Mouse (Mus musculus) testis, postnatal 14 days (tissue): ENCODE measurements around the gene Gfod2.

Experiments
- DNase-seq: peaks from one replicate; pipeline ENCODE4 v3.0.0; 2021; ENCODE audit warnings: low spot score

The Gfod2 gene

DNA sequence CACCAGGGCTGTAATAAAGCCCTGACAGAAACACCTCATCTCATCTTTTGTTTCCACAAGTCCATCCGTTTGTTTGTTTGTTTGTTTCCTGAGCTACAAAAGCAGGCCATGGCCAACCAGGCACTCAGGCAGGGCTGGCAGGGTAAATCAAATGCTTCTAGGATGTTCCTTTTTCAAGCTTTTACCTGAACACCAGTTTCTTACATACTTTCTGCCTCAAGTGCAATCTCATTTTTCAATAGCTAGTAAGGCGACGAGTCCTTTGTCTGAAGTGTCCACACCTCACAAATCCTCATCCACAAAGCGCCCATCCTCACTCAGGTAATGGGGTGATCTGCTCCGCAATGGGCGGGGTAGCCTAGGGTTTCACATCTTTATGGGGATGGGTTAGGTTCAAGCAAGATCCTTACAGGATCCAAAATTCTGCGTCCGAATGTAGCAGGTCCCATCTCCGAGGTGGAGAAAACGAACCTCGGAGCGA lies 628 bp downstream of the Gfod2 start:
- no peak for DNase-seq

DNA sequence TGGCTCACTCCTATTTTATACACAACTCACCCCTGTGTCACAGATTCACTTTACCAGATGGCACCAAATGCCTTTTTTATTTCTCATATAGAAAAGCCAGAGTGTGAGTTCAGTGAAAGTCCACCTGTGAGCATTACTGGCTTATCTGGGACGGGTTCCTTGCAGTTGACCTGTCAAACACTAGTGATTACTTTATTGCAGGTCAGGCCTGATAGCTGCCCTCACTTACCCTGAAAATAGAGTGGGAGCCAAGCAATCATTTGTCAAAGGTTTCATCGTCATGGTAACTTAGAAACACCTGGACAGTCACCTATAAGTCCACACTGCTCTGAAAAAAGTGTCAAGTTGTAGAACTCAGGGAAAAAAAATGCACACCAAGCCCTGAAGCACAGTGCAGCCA lies 3.8 kb downstream of the Gfod2 start:
- DNase-seq: no peak

DNA sequence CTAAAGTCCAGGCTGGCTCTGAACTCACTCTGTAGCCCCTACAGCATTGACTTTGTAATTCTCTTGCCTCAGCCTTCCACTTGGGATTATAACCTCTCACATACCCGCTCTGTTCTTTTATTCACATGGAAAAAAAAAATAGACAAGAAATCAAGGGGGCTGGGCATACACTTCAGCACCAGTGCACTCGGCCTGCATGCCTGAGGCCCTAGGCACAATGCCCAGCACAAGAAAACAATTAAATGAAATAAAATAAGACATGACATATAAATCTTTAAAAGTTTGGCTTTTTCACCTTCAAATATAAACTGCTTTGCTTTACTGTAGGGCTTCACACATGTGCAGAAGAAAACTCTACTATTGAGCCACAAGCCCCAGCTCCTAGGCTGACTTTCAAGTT lies 4.5 kb downstream of the Gfod2 start:
- no peak for DNase-seq

DNA sequence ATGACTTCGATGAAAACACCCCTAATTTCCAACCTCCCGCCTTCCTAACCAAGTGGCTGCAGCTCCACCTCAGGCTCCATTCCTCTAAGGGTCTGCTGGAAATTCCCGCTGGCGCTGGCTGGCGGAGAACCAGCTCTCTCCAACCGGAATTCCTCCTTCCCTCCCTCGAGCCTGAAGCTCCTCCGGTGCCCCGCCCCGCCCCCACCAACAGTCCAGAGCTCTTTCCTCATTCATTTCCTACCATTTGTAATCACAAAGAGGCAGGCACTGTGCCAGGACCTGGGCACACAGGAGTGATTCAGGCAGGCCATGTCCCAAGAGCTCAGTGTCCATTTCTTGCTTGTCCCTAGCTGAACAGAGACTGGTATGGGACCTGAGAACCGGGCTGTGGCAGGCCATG lies 7.9 kb downstream of the Gfod2 start:
- peak; percentile 60 for DNase-seq

DNA sequence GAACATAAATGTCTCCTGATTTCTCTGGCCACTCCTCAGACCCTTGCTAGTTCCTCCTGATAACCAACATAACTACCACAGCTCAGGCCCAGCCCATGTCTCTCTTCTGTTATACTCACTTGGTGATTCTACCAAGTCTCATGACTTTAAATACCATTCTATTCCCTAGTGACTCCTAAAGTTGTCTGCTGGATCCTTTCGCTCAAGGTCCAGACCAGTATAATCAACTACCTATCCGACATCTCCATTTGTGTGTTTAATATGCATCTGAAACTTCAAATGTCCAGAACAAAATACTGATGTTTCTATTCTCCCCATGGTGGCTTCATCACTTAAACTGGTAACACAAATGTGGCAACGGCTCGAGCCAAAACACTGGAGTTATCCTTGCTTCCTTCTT lies 15.2 kb downstream of the Gfod2 start:
- DNase-seq: no peak

DNA sequence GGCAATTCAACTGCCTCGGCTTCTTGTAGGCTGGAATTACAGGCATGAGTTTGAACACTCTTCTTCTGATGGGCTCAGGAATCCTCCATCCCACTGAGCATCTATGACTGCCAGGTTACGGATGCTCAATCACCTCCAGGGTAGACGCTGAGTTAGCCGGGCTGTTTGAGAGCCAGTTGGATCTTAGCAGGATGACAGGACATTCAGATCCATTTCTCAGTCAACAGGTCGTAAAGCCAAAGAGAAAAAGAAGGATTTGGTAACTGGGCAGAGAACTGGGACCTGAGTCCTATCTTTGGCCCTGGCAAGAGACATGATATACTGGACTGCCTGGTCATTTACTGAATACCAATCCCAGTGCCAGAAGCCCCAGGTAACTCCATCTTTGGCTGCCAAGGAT lies 19.2 kb downstream of the Gfod2 start:
- no peak for DNase-seq

DNA sequence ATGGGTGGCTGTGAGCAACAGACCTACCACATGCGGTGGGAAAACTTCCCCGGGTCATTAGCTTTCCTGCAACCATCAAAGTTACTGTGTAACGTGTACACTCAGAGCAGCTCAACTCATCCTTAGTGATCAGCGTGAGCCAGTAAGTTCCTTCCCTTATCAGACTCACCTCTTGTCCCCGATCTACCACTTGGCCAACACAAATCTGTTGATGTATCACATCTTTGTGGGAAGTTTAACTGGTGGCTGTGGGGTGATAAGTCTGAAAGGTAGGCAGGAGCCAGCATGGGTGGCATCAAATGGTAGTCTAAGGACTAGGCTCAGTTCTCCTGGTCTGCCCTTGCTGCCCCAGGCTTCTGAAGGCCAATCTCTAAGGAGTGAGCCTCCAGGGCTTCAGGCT lies 26.3 kb downstream of the Gfod2 start:
- DNase-seq: no peak

DNA sequence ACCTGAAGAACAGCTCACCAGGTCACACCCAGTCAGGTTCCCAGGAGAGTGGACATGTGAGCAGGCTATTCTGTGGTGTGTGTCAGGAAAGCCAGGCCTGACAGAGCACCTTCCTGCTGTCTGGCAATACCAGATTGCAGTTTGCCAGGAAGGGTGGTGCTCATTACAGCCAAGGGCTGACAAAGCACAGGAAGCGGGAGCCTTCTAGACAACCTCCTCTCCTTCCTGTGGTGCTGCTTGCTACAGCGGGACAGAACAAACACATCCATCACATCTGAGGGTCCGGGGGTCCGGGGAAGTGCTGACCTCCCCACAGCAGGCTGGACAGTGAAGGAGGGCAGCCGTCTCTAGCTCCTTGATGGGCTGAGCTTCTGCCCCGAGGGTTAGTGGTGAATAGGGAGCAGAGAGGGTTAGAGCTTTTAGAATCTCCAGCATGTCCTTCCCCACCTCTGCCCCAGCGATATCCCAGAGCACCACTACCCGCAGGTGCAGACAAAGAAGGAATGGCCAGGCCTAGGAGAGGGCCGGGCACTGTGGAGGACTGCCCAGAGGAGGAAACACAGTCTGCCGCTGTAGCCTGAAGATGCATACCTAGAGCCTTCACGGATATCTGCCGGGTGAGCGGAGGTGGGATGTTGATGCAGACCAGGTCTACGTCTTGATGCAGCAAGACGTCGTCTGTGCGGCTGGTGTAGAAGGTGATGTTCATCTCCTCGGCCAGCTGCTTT lies 30.9 kb downstream of the Gfod2 start:
- DNase-seq: no peak

DNA sequence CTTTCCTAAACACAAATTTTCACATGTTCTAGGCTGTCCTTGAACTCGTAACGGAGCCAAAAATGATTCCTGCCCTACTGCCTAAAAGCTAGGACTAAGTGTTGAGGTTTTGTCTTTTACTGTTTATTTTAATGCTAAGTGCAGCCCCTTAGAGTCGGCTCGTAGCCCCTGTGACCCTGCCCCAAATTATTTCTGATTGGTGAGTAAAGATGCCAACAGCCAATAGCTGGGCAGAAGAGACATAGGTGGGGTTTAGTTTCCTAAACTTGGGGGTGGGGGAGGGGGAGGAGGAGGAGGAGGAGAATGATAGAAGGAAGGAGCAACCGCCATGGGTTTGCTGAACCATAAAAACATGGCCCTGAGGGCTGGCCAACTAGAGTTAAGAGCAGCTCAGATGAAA lies 32.7 kb downstream of the Gfod2 start:
- no peak for DNase-seq

DNA sequence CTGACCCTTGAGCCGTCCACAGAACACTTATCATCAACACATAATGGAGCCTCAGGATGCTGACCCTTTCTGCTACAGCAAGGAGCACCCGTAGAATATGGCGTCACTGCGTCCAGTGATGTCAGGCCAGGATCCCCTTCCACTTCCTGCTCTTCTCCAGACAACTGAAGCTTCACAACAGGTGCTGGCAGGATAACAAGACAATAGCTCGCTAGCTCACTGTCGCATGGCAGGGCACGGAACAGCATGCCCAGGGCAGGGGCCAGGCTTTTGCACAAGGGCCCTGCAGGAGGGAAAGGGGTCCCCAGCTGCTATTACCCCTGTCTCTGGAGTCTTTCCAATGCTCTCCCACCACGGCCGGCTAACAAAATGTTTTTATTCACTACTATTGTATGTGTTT lies 35.6 kb downstream of the Gfod2 start:
- no peak for DNase-seq

DNA sequence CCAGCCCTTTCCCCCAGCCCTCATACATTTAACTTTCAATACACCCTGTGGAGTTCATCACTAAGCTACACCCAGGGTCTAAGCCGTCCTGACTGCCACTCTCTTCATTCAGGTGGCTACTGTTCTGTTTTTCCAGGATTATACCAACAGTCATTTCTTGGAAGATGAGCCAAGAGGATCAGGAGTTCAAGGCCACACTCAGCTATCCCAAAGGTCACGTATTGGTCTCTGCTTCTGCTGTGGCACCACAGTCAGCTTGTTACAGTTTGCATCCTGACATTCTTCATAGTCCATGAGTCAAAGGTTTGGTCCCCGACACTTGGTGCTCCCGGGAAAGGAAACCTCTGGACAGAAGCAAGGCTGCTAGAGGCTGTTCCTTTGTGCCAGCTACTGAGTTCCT lies 38.8 kb downstream of the Gfod2 start:
- DNase-seq: no peak

DNA sequence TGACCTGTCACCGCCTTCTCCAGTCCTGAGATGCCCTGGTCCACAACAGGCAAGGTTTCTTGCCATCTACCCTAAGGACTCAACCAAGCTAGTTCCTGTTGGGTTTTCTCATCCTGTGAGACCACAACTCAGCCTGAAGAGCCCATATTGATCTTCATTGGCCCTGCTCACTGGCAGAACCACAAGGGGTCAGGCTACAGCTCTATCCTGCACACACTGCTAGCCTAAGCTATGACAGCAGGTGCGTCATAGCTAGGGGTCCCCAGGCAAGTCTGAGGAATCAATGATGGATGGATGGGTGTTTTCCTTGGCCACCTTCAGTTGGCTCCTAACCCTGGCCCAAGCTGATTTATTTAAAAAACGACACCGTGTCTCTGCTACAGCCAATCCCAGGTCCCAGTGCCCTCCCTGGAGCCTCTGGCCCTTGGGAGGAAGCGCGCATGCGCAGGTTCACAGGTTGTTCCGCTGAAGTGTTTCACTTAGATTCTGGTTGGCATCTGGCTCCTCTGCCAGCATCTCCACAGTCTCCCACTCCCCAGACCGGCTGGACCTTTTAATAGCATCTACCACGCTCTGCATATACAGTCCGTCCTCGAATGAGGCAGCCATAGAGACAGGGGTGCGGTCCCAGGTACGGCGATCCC lies 42.0 kb downstream of the Gfod2 start:
- DNase-seq: no peak

DNA sequence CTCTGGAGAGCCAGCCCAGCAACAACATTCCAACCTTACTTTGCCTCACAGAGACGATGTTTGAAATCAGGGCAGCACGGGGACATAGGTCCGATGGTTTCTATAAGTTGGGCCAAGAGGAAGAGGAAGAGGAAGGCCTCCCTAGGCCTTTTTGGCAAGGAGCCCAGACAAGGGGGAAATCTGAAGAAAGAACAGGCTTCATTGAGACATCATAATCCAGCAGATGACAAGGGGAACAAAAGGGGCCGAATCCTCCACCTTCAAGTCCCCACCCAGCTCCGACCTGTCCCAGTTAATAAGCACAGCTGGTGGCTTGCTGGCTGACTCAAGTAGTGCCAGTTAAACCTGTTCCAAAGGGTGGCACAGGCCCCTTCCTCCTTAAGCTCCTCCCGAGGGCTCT lies 43.4 kb downstream of the Gfod2 start:
- DNase-seq: no peak

DNA sequence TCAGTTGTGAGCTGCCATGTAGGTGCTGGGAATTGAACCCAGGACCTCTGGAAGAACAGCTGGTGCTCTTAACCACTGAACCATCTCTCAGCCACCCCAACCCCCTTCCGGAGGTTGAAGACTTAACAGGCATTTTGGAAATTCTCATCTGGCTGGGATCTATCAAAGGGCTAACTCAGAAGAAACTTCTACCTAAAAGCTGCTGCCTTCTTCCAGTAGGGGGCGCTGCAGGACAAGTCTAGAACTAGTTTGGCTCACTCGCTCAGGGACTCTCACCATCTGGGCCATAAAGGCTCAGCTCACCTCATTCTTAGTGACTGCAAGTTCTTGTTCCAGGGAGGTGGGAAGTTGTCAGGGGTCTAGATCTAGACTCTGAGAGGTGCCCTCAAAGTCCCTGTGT lies 44.3 kb downstream of the Gfod2 start:
- DNase-seq: peak; percentile 81

DNA sequence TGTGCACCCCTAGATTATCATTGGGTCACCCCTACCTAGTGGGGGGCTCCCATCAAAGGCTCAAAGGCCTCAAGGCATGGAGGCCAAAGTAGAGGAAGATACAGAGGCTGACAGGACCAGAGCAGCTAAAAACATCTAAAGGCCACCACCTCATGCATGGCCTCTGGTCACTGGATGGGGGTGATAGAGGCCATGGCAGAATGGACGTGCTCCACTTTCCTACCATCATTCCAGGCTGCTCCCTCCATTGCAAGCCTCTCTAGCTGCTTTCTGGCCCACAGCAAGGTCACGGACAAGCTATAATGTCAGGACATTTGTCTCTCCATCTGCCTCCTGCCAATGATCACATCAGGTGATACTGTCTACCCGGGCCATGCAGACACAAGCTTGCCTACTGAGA lies 46.2 kb downstream of the Gfod2 start:
- DNase-seq: no peak

DNA sequence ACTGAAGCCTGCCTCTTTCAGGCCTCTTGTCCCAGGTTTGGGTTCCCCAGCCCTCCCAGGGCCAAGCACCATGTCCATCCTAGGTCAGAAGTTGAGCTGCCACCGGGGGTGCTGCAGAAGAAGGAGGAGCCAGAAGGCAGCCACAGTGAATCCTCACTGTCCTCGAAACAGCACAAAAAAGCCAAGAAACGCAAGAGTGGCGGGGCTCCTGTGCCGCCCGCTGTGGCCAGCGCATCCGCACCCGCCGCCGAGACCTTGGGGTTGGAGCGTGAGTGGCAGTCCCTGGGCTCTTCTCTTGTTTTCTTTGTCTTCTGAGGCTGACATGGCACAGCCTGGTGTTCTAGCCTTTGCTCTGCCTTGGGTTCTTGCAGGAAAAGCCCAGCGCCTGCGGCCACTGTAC lies 49.1 kb downstream of the Gfod2 start:
- DNase-seq: no peak

DNA sequence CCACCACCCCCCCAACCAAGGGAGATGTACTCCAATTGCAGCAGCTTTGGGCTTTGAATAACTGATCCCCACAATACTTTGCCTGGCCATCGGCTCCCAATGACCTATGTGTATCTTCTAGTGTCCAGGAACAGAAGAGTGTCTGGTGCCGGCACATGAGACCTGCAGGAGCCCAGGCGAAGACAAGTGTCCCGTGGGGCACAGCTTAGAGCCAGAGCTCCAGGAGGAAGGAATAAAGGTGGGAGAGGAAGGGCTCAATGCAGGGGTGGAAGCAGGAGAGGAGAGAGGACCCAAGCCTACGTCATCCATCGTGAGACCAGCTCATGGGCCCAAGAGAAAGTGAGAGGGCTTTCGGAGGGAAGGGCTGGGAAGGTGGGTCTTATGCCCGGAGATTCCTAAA lies 49.8 kb downstream of the Gfod2 start:
- no peak for DNase-seq

DNA sequence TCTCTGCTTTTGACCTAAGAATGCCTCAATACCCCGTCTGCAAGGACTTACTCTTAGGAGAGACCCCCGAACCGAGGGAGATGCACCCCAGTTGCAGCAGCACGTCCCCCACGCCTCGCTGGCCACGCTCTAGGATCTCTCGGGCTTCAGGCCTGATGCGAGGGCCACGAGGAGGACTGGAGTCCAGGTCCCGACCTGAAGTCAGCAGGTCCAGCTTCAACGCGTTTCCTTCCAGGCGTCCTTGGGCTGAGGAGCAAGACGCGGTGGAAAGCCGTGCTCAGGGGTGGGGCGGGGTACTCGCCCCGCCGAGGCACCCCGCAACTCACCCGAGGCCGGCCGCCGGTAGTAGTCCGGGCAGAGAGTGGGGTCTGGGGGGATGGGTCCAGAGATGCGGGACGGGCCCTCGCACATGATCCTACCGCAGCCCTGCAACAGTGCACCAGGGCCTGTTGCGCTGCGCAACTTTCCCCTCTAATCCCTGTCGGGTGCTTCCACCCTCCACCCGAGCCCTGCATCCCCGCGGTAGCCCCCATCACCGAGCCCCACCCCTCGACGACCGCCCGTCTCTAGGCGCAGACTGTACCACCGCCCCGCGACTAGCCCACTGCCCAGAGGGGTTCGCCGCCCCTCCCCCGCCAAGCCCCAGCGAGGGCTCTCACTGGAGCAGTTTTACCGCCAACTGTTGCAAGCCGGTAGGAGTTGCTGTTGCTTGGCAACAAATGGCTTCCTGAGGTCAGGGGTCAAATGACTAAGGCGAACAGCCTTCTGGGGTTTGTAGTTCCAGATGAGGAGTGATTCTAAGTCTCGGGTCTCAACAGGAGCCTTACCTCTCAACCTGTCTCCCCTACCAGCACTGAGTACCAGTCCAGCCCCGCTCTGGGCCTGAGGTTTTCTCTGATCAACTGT lies 50.7 kb downstream of the Gfod2 start, which contains the start of the genes 4933405L10Rik and Enkd1:
TSS of gene 4933405L10Rik (plus strand) at position 158 of the 906 bp plus-strand sequence.
TSS of gene Enkd1 (minus strand) at position 713 of the 906 bp plus-strand sequence.
- peak; percentile 90 for DNase-seq

DNA sequence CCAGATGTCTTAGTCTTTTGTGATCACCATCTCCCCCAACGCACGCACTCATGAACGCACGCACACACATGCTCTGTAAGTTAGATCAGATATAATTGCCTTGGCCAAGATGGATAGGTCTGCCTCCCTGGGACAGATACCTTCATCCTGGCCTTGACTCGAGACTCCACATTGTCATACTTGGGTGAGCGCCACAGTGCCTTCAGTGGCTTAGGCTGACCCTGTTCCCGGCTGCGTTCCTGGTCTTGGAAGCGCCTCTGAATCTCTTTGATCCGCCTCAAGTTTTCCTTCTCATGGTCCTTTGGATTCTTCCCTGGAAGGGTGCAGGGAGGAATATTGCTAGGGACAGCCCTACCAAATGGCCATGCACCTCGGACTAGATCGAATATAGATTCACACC lies 52.0 kb downstream of the Gfod2 start:
- no peak for DNase-seq

DNA sequence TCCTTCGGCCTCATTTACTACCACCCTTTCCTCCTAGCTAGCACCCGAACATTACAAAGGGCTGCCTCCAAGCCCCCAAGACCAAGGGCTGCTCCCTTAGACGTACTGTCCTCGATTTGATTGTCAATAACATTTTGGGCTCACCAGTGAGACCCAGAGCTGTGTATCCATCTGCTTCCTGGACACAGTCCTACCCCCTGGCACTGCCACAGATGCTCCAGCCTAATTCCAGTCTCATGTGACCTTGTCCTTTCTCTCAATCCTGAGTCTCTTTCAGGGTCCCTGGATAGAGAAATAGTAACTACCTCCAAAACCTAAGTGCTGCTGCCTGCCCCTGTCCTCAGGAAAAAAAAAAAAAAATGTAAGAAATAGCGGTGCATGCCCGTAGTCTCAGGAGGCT lies 53.5 kb downstream of the Gfod2 start:
- DNase-seq: no peak

DNA sequence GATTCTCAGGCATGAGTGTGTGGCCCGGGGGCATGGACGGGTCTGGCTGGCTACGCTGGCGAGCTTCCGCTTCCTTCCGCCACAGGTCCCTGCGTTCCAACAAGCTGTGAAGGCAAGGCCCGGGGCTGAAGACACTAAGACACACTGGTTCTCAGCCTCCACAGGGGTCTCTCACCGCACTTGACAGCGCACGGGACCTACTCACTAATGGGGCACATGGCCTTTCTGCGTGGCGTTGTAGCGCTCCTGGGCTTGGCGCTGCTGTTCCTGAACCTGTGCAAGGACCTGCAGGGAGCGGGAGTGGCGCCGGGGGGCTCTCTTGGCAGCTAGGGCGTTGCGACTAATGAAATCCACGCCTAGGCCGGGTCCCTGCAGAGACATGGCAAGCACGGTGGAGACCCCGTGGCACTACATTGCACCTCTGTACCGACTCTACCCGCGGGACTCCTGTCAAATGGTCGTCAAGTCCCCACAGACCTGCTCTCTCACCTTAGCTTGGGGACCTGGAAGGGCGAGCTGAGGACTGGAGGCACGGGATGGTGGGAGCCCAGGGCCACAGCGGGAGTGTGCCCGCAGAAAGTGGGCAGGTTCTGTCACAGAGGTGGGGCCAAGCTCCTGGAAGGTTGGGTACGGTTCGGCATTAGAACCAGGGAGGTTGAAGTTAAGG lies 54.2 kb downstream of the Gfod2 start:
- DNase-seq: no peak

DNA sequence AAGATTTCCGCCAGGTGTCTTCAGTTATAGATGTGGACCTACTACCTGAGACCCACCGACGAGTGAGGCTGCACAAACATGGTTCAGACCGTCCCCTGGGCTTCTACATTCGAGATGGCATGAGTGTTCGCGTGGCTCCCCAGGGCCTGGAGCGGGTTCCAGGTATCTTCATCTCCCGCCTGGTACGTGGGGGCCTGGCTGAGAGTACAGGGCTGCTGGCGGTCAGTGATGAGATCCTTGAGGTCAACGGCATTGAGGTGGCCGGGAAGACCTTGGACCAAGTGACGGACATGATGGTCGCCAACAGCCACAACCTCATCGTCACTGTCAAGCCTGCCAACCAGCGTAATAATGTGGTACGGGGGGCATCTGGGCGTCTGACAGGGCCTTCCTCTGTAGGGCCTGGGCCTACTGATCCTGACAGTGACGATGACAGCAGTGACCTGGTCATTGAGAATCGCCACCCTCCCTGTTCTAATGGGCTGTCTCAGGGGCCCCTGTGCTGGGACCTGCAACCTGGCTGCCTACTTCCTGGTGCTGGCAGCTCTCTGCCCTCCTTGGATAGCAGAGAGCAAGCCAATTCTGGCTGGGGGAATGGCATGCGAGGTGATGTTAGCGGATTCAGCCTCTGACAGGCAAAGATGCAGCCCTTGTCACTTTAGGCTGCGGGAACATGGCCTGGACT lies 55.6 kb downstream of the Gfod2 start:
- no peak for DNase-seq
